Mouse (Mus musculus) layer of hippocampus, adult 2 months (tissue): ENCODE data around the gene Csnk1e. TPM values are rescaled to one million over a fixed set of nuclear protein-coding genes. Genes with fewer than 3 reads are reported as not detected.

Source experiments
- DNase-seq, 2 experiments: peaks; one replicate each; pipeline ENCODE4 v3.0.0; 2022; ENCODE audit warnings: low spot score in 2 of 2
- H3K27ac ChIP-seq: fragments of 200-600 bp; 2 replicates; pipeline ENCODE4 v1.8.1; 2022
- H3K4me3 ChIP-seq: fragments of 200-600 bp; 2 replicates; pipeline ENCODE4 v1.8.1; 2022; ENCODE audit warnings: mild to moderate bottlenecking
- CTCF ChIP-seq: fragments of 200-600 bp; conservative IDR thresholded peaks from 2 replicates; pipeline ENCODE4 v1.8.1; 2022; ENCODE audit warnings: antibody characterized with exemption, mild to moderate bottlenecking, moderate library complexity
- total RNA-seq, 2 experiments: library from RNA; stranded (reverse); gene quantifications; 2 replicates each; pipeline ENCODE4 v1.2.3; 2021

The Csnk1e gene
- total RNA-seq, 2 experiments from 2014 or later = 104 to 108 TPM

- H3K4me3 ChIP-seq = peak overlapping the region; percentile 72
- peak overlapping the region; percentile 97 for H3K27ac ChIP-seq
- no peak for DNase-seq
- TF ChIP-seq CTCF = no peak
Observed at GRCm38 (mm10) chr15:79440651-79441330, 14.6 kb downstream of the Csnk1e start.

GRCm38 (mm10) chr15:79440223-79440622 lies 15.1 kb downstream of the Csnk1e start:
- Histone ChIP-seq H3K4me3 (peak overlapping the region; percentile 72), H3K27ac (peak overlapping the region; percentile 97)
- no peak for TF ChIP-seq CTCF
- DNase-seq = peak; percentile 33 to 43

DNA sequence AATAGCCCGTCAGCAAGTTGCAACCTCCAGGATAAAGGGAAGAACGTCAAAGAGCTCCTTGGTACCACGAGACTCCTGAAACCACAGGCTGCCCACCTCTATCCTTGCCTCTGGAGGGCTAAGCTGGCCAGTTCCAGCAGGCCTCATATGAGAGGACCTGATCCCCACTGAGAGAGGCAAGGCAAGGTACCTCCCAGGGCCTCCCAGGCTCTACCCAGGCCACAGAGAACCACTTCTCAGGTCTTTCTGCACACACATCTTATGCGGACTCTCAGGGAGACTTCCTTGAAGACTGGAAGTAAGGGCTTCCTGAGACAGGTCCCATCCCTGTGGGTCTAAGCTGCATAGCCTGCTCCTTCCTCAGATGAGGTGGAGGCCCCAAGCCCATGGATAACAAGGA lies 16.0 kb downstream of the Csnk1e start:
- H3K4me3 ChIP-seq = no peak overlapping the region
- DNase-seq = no peak
- H3K27ac ChIP-seq = no peak overlapping the region; the same call in 1 of the 2 replicates
- no peak for TF ChIP-seq CTCF

GRCm38 (mm10) chr15:79438816-79439215 lies 16.6 kb downstream of the Csnk1e start:
- Histone ChIP-seq H3K27ac (peak overlapping the region; percentile 43; the same call in 1 of the 2 replicates), H3K4me3 (no peak overlapping the region)
- TF ChIP-seq CTCF = no peak
- no peak for DNase-seq

DNA sequence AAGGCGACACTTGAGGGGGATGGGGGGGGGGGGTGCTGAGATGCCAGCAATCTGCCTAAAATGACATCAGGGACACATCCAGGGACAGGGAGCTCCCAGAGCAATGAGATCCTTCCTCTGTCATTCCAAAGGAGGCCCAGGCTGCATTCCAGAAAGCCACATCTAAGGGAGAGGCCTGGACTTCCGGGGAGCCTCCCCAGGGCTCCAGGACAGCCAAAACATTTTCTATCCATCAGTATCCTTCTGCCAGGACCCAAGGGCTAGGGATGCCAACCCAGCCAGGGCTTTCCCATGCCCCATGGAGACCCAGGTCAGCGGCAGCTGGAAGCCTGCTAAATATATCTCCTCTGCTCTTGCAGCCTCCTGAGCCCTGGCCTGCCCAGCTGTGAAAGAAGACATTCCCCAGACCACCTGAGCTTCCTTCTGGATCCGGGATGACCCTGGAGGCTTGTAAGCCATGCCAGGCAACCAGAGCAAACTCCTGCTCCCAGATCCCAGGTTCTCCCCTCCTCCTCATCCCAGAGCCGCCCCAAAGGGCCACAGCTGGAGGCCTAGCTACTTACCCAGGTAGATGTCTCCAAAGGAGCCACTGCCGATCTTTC lies 17.1 kb downstream of the Csnk1e start:
- H3K4me3 ChIP-seq = no peak overlapping the region

DNA sequence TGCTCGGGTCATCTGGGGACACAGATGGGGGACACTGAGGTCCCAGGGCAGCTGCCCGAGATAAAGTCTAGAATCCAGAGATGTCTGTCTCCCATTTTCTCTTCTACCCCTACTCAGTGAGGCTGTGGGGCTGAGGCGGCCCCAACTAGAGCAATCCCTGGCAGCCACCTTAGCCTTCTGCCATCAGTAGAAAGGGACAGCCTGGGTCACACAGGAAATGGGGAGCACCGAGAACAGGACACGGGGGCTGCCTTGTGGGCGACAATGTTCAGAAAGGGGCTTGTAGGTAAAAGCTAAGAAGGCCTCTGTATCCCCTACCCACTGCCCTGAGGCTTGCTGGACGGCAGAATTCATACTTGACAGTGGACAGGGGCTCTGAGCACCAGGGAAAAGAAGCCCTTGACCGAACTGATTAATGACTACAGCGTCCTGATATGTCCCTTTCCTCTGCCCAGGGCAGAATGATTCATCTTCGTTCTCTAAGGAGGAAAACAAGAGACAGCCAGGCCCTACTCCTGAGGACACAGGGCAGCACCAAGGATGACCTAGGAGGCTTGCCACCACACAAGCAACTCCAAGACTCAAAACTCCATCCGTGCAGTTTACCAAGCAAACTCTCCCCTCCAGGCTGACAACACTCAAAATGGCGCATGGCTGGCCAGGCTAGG lies 17.7 kb downstream of the Csnk1e start:
- DNase-seq = no peak
- TF ChIP-seq CTCF = no peak
- Histone ChIP-seq H3K4me3 (no peak overlapping the region), H3K27ac (peak overlapping the region; percentile 46; the same call in 1 of the 2 replicates)

More for the DNA sequence above, 17.1 kb downstream of the Csnk1e start:
- no peak for DNase-seq
- peak overlapping the region; percentile 43; the same call in 1 of the 2 replicates for H3K27ac ChIP-seq
- no peak for TF ChIP-seq CTCF

GRCm38 (mm10) chr15:79436481-79436921 lies 18.9 kb downstream of the Csnk1e start:
- H3K27ac ChIP-seq = peak overlapping the region; percentile 54; the same call in 1 of the 2 replicates
- no peak overlapping the region for H3K4me3 ChIP-seq
- no peak for TF ChIP-seq CTCF
- DNase-seq = no peak

DNA sequence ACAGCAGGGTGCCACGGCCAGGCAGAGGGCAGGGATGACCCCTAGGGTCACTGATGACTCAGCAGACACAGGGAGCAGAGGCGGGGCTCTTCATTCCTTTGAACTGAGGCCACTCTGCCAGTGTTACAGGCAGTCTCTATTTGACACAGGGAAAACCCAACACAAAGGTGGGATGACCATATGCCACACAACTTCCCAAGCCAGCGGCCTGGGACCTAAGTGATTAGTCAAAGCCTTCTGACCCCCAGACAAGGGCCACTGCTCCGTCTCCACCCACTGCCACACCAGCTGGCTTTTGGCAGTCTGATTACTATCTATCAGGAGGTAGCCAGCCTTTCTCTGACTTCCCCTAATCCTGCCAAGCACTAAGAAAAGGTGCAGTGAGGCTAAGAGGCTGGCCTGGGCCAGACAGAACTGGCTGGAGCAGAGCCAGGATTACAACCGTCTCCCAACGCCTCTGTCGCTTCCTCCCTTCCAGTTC lies 20.1 kb downstream of the Csnk1e start:
- no peak overlapping the region for H3K4me3 ChIP-seq
- peak overlapping the region; percentile 66; the same call in 1 of the 2 replicates for H3K27ac ChIP-seq
- no peak for DNase-seq
- no peak for TF ChIP-seq CTCF

DNA sequence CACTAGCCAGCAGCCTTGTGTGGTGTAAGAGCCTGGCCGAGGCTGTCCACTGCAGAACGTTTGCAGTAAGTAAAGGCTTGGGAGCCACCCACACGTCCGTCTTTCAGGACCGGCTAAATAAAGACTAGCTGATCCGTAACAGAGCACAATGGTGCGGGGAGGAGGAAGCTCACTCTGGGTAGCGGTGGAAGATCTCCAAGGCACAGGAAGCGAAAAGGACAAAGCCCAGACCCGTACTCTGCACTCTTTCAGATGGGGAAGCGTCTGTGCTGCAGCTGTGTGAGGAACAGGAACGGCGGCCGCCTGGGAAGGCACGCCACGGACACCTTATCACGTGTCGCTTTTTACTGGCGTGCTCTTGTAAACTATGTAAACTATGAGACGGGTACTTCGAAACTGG lies 22.5 kb downstream of the Csnk1e start:
- Histone ChIP-seq H3K27ac (peak overlapping the region; percentile 69), H3K4me3 (0 out of 2 replicates have a peak overlapping the region, but pooled peaks have one; percentile 2)
- TF ChIP-seq CTCF = no peak
- DNase-seq = peak; percentile 29 to 37

GRCm38 (mm10) chr15:79432328-79432727 lies 23.0 kb downstream of the Csnk1e start:
- no peak for TF ChIP-seq CTCF
- no peak for DNase-seq
- Histone ChIP-seq H3K4me3 (no peak overlapping the region; the same call in 1 of the 2 replicates), H3K27ac (peak overlapping the region; percentile 69; the same call in 1 of the 2 replicates)

DNA sequence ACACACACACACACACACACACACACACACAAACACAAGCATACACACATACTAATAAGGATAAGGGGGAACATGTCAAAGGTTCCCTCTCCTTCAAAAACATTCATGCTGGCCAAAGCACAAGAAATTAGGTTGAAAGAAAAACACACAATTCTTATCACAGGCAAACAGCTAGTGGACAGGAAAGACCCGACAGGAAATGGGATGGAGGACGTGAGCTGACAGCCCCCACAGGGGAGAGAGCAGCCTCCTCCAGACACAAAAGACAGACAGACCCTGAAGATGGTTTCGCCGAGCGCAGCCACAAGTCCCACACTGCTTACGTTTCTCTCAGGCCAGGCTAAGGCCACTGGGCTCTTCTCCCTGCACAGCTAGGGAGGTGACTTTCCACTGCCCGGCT lies 23.4 kb downstream of the Csnk1e start:
- H3K4me3 ChIP-seq = no peak overlapping the region
- DNase-seq = no peak
- TF ChIP-seq CTCF = no peak
- H3K27ac ChIP-seq = peak overlapping the region; percentile 69; the same call in 1 of the 2 replicates

GRCm38 (mm10) chr15:79430461-79431000 lies 24.8 kb downstream of the Csnk1e start:
- DNase-seq = no peak
- H3K27ac ChIP-seq = no peak overlapping the region
- H3K4me3 ChIP-seq = no peak overlapping the region
- TF ChIP-seq CTCF = no peak

DNA sequence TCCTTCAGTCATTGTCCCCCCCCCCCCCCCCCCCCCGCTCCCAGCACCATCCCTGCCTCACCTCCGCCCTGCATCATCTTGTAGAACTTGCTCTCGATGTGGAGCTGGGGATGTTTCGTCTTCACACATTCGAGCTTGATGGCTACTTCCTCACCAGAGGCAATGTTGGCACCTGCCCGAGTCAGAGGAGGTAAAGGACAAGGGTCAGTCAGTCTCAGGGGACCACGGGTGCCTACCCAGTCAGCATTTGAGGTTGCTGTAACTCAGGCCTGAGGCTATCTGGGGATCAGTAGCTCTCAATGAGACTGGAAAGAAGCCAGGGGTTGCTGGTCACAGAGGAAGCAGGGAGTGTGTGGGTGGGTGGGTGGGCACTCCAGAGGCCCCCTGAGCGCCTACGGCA lies 25.4 kb downstream of the Csnk1e start:
- Histone ChIP-seq H3K27ac (no peak overlapping the region), H3K4me3 (no peak overlapping the region)
- TF ChIP-seq CTCF = no peak
- no peak for DNase-seq
